Mouse (Mus musculus): ENCODE data around the gene Atr. TPM values are rescaled to one million over a fixed set of nuclear protein-coding genes. Genes with fewer than 3 reads are reported as not detected.
"Not testable (repeated sequence)": the region's sequence is repeated elsewhere in the genome, so short reads cannot be mapped to it uniquely, and the experiment has no call there.

Gene Atr
- total RNA-seq, 4 experiments from 2014 or later, result 6.9 to 8.5 (median 7.4) TPM

- DNase-seq (ENCODE audit: low spot score), result no peak
Measured at GRCm38 (mm10) chr9:95932855-95933254, 75.5 kb downstream of the Atr start.

- no peak for DNase-seq (ENCODE audit: low spot score)
Measured at GRCm38 (mm10) chr9:95953658-95954057, 96.3 kb downstream of the Atr start.

GRCm38 (mm10) chr9:95954226-95954584, 96.8 kb downstream of the Atr start:
- no peak for DNase-seq (ENCODE audit: low spot score)

GRCm38 (mm10) chr9:95954585-95955461, 97.4 kb downstream of the Atr start, which contains the start of gene Xrn1:
Gene Xrn1, plus strand, starts transcription at chr9:95954760.
- DNase-seq (ENCODE audit: low spot score), result peak; percentile 94

GRCm38 (mm10) chr9:95957611-95958010, 100.2 kb downstream of the Atr start:
- no peak for DNase-seq (ENCODE audit: low spot score)

GRCm38 (mm10) chr9:95958041-95958730, 100.8 kb downstream of the Atr start:
- no peak for DNase-seq (ENCODE audit: low spot score)

GRCm38 (mm10) chr9:95958731-95959105, 101.3 kb downstream of the Atr start:
- not testable (repeated sequence) for DNase-seq (ENCODE audit: low spot score)

- DNase-seq (ENCODE audit: low spot score), result no peak
Measured at GRCm38 (mm10) chr9:95959246-95959645, 101.8 kb downstream of the Atr start.

GRCm38 (mm10) chr9:95959732-95960428, 102.5 kb downstream of the Atr start:
- no peak for DNase-seq (ENCODE audit: low spot score)

- no peak for DNase-seq (ENCODE audit: low spot score)
Measured at GRCm38 (mm10) chr9:95961058-95961457, 103.7 kb downstream of the Atr start.

GRCm38 (mm10) chr9:95964037-95964436, 106.6 kb downstream of the Atr start:
- no peak for DNase-seq (ENCODE audit: low spot score)

- DNase-seq (ENCODE audit: low spot score), result no peak
Measured at GRCm38 (mm10) chr9:95978279-95978678, 120.9 kb downstream of the Atr start.

- no peak for DNase-seq (ENCODE audit: low spot score)
Measured at GRCm38 (mm10) chr9:95979896-95980295, 122.5 kb downstream of the Atr start.

GRCm38 (mm10) chr9:95992255-95992654, 134.9 kb downstream of the Atr start:
- DNase-seq (ENCODE audit: low spot score), result no peak

Other genes with a start within 250 kb of the Atr start
- gene Pcolce2, start 220.0 kb upstream of the Atr start, total RNA-seq (2022), result 10 to 100 TPM; 22.1 to 29.5 (median 26.8) TPM
- 1 to 10 TPM; 5.6 to 8.0 (median 7.4) TPM for gene Trpc1, start 107.2 kb upstream of the Atr start, total RNA-seq (2022)
- under 1 TPM; 0.13 to 0.98 (median 0.63) TPM for gene Pls1, start 12.3 kb upstream of the Atr start, total RNA-seq (2022)
- 10 to 100 TPM; 17.0 to 21.3 (median 17.8) TPM for gene Xrn1, start 97.2 kb downstream of the Atr start, total RNA-seq (2022)

Data from heart, adult 8-10 months (tissue).